Mouse (Mus musculus) layer of hippocampus, adult 11-12 months (tissue): Measurements from ENCODE around the gene H2-Q1.
"Not testable (repeated sequence)": the region's sequence is repeated elsewhere in the genome, so short reads cannot be mapped to it uniquely, and the experiment has no call there.

Experiments used
- DNase-seq: peaks from one replicate; pipeline ENCODE4 v3.0.0; 2022; ENCODE audit warnings: low spot score

Gene H2-Q1

GRCm38 (mm10) chr17:35342711-35343476 is 22.7 kb downstream of the H2-Q1 start:
- no peak for DNase-seq

GRCm38 (mm10) chr17:35347659-35348058 is 27.5 kb downstream of the H2-Q1 start:
- DNase-seq = not testable (repeated sequence)

- not testable (repeated sequence) for DNase-seq
Measured at GRCm38 (mm10) chr17:35353275-35353674, 33.1 kb downstream of the H2-Q1 start.

GRCm38 (mm10) chr17:35354071-35354470 is 33.9 kb downstream of the H2-Q1 start:
- DNase-seq = no peak

- DNase-seq = no peak
Measured at GRCm38 (mm10) chr17:35357086-35357485, 36.9 kb downstream of the H2-Q1 start.

- DNase-seq = no peak
Measured at GRCm38 (mm10) chr17:35358763-35359469, 38.7 kb downstream of the H2-Q1 start.

- no peak for DNase-seq
Measured at GRCm38 (mm10) chr17:35359470-35359862, 39.3 kb downstream of the H2-Q1 start.
